Mouse (Mus musculus) embryonic facial prominence, embryonic 10.5 days (tissue): ENCODE measurements around the gene Tbc1d9b. TPM values are rescaled to one million over a fixed set of nuclear protein-coding genes. Genes with fewer than 3 reads are reported as not detected.
A peak's percentile ranks its signal among the peaks of the same experiment; 100 is the strongest.

Experiments
- DNase-seq: peaks from one replicate; pipeline ENCODE4 v3.0.0-alpha.2; 2017; ENCODE audit warnings: low spot score
- H3K27ac ChIP-seq: fragments of 300-500 bp; sonication (generic); replicated peaks from 2 replicates; pipeline ENCODE4 v1.5.1; 2016; ENCODE audit warnings: mild to moderate bottlenecking
- H3K27me3 ChIP-seq: fragments of 300-500 bp; sonication (generic); replicated peaks from 2 replicates; pipeline ENCODE4 v1.6.1; 2016; ENCODE audit warnings: low read depth, mild to moderate bottlenecking; ENCODE audit not compliant: poor library complexity, severe bottlenecking
- H3K36me3 ChIP-seq: fragments of 300-500 bp; sonication (generic); replicated peaks from 2 replicates; pipeline ENCODE4 v1.6.1; 2016; ENCODE audit warnings: mild to moderate bottlenecking, moderate library complexity
- H3K4me1 ChIP-seq: fragments of 300-500 bp; sonication (generic); 2 replicates; pipeline ENCODE4 v1.6.1; 2016
- H3K4me3 ChIP-seq: fragments of 300-500 bp; sonication (generic); 2 replicates; pipeline ENCODE4 v1.5.1; 2016; ENCODE audit warnings: mild to moderate bottlenecking, moderate library complexity
- H3K9me3 ChIP-seq: fragments of 300-500 bp; sonication (generic); 2 replicates; pipeline ENCODE4 v1.6.1; 2016; ENCODE audit warnings: mild to moderate bottlenecking
- WGBS: fragments of 180-500 bp; shearing (Covaris S2); methylation state at CpG from one replicate; pipeline ENCODE4 v1.1.7; 2016; 5-methylcytosine and 5-hydroxymethylcytosine counted together
- polyA plus RNA-seq: library from polyadenylated mRNA; unstranded; fragments of >200 nt; fragmentation: Nextera tagmentation; extraction: Ambion mirVana; gene quantifications from 2 replicates; pipeline ENCODE4 v1.2.1, GENCODE M21; 2016

Gene Tbc1d9b
- polyA plus RNA-seq, 1 experiment from 2014 or later, result 36.9 TPM

- Histone ChIP-seq H3K36me3 (peaks cover 35% of the 10 kb centered on the region), H3K4me3 (no peak overlapping the region), H3K4me1 (no peaks in the 10 kb centered on the region), H3K9me3 (no peaks in the 10 kb centered on the region), H3K27ac (no peak overlapping the region), H3K27me3 (no peaks in the 10 kb centered on the region)
- no peak for DNase-seq
- WGBS, result 93% methylated on average over 5 of the region's 5 CpGs
These were observed 26.0 kb upstream of the Tbc1d9b start for GRCm38 (mm10) chr11:50105237-50105636.

GRCm38 (mm10) chr11:50106024-50106423 lies 25.2 kb upstream of the Tbc1d9b start:
- Histone ChIP-seq H3K4me3 (no peak overlapping the region), H3K9me3 (no peaks in the 10 kb centered on the region), H3K27me3 (no peaks in the 10 kb centered on the region), H3K36me3 (peaks cover 31% of the 10 kb centered on the region), H3K4me1 (no peaks in the 10 kb centered on the region), H3K27ac (no peak overlapping the region)
- 85% methylated on average over 7 of the region's 7 CpGs for WGBS
- no peak for DNase-seq

GRCm38 (mm10) chr11:50108823-50109244 lies 22.4 kb upstream of the Tbc1d9b start:
- H3K4me3 ChIP-seq, result no peak overlapping the region
- DNase-seq, result no peak
- H3K27me3 ChIP-seq, result no peaks in the 10 kb centered on the region
- no peaks in the 10 kb centered on the region for H3K4me1 ChIP-seq
- H3K36me3 ChIP-seq, result peaks cover 22% of the 10 kb centered on the region
- 81% methylated on average over 8 of the region's 8 CpGs for WGBS
- H3K9me3 ChIP-seq, result no peaks in the 10 kb centered on the region
- H3K27ac ChIP-seq, result no peak overlapping the region

- peaks cover 8% of the 10 kb centered on the region for H3K36me3 ChIP-seq
- WGBS, result 18% methylated on average over 5 of the region's 5 CpGs
- no peaks in the 10 kb centered on the region for H3K4me1 ChIP-seq
- DNase-seq, result peak; percentile 81
- H3K27me3 ChIP-seq, result no peaks in the 10 kb centered on the region
- no peak overlapping the region for H3K27ac ChIP-seq
- no peaks in the 10 kb centered on the region for H3K9me3 ChIP-seq
- H3K4me3 ChIP-seq, result no peak overlapping the region
These were observed 16.9 kb upstream of the Tbc1d9b start for GRCm38 (mm10) chr11:50114329-50114728.

GRCm38 (mm10) chr11:50122631-50123081 lies 8.5 kb upstream of the Tbc1d9b start:
- H3K27ac ChIP-seq, result no peak overlapping the region
- H3K9me3 ChIP-seq, result no peaks in the 10 kb centered on the region
- no peak for DNase-seq
- peaks cover 23% of the 10 kb centered on the region for H3K36me3 ChIP-seq
- 90% methylated on average over 8 of the region's 8 CpGs for WGBS
- peaks cover under 1% of the 10 kb centered on the region; the same call in 1 of the 2 replicates for H3K4me1 ChIP-seq
- no peaks in the 10 kb centered on the region for H3K27me3 ChIP-seq
- H3K4me3 ChIP-seq, result no peak overlapping the region

- Histone ChIP-seq H3K27ac (no peak overlapping the region), H3K4me3 (peak overlapping the region; percentile 41), H3K36me3 (0 out of 2 replicates have a peak, but pooled peaks cover 4% of the 10 kb centered on the region)
These were observed 3.4 kb upstream of the Tbc1d9b start for GRCm38 (mm10) chr11:50127781-50128180.

GRCm38 (mm10) chr11:50131801-50132201 lies 605 bp downstream of the Tbc1d9b start:
- H3K27ac ChIP-seq, result peak overlapping the region; percentile 98
- H3K4me1 ChIP-seq, result peaks cover 24% of the 10 kb centered on the region
- H3K4me3 ChIP-seq, result peak overlapping the region; percentile 94
- H3K27me3 ChIP-seq, result no peaks in the 10 kb centered on the region
- WGBS, result 34% methylated on average over 10 of the region's 10 CpGs
- H3K36me3 ChIP-seq, result peaks cover 22% of the 10 kb centered on the region
- no peaks in the 10 kb centered on the region for H3K9me3 ChIP-seq
- DNase-seq, result peak; percentile 28

More at GRCm38 (mm10) chr11:50127781-50128180, 3.4 kb upstream of the Tbc1d9b start:
- WGBS, result 6% methylated on average over 10 of the region's 10 CpGs
- DNase-seq, result peak; percentile 31
- no peaks in the 10 kb centered on the region for H3K9me3 ChIP-seq
- peaks cover 24% of the 10 kb centered on the region for H3K4me1 ChIP-seq
- no peaks in the 10 kb centered on the region for H3K27me3 ChIP-seq

GRCm38 (mm10) chr11:50132265-50132664 lies 1.1 kb downstream of the Tbc1d9b start:
- Histone ChIP-seq H3K27ac (no peak overlapping the region; the same call in 1 of the 2 replicates), H3K36me3 (peaks cover 26% of the 10 kb centered on the region), H3K27me3 (no peaks in the 10 kb centered on the region), H3K4me1 (peaks cover 24% of the 10 kb centered on the region), H3K9me3 (no peaks in the 10 kb centered on the region), H3K4me3 (peak overlapping the region; percentile 94)
- WGBS, result 90% methylated on average over 6 of the region's 6 CpGs
- no peak for DNase-seq

- DNase-seq, result no peak
- Histone ChIP-seq H3K27ac (no peak overlapping the region), H3K27me3 (no peaks in the 10 kb centered on the region), H3K4me1 (peaks cover 20% of the 10 kb centered on the region), H3K4me3 (no peak overlapping the region), H3K9me3 (no peaks in the 10 kb centered on the region), H3K36me3 (peaks cover 46% of the 10 kb centered on the region)
- 84% methylated on average over 10 of the region's 10 CpGs for WGBS
These were observed 3.1 kb downstream of the Tbc1d9b start for GRCm38 (mm10) chr11:50134136-50134859.

- H3K4me1 ChIP-seq, result no peaks in the 10 kb centered on the region
- no peaks in the 10 kb centered on the region for H3K27me3 ChIP-seq
- 77% methylated on average over 10 of the region's 10 CpGs for WGBS
- no peak overlapping the region for H3K27ac ChIP-seq
- DNase-seq, result no peak
- H3K4me3 ChIP-seq, result no peak overlapping the region
- peaks cover 82% of the 10 kb centered on the region for H3K36me3 ChIP-seq
- no peaks in the 10 kb centered on the region for H3K9me3 ChIP-seq
These were observed 7.1 kb downstream of the Tbc1d9b start for GRCm38 (mm10) chr11:50138206-50138822.

GRCm38 (mm10) chr11:50139571-50139970 lies 8.4 kb downstream of the Tbc1d9b start:
- Histone ChIP-seq H3K4me1 (no peaks in the 10 kb centered on the region), H3K27ac (no peak overlapping the region; the same call in 1 of the 2 replicates), H3K4me3 (no peak overlapping the region), H3K27me3 (no peaks in the 10 kb centered on the region), H3K36me3 (peaks cover 91% of the 10 kb centered on the region), H3K9me3 (no peaks in the 10 kb centered on the region)
- WGBS, result 75% methylated on average over 7 of the region's 7 CpGs
- no peak for DNase-seq

GRCm38 (mm10) chr11:50145529-50145928 lies 14.3 kb downstream of the Tbc1d9b start:
- Histone ChIP-seq H3K27ac (no peak overlapping the region), H3K27me3 (no peaks in the 10 kb centered on the region), H3K36me3 (peaks cover 97% of the 10 kb centered on the region), H3K4me1 (no peaks in the 10 kb centered on the region), H3K4me3 (no peak overlapping the region), H3K9me3 (no peaks in the 10 kb centered on the region; the same call in 1 of the 2 replicates)
- 91% methylated on average over 3 of the region's 3 CpGs for WGBS
- no peak for DNase-seq

- no peaks in the 10 kb centered on the region for H3K4me1 ChIP-seq
- no peak for DNase-seq
- no peaks in the 10 kb centered on the region; the same call in 1 of the 2 replicates for H3K9me3 ChIP-seq
- no peak overlapping the region for H3K27ac ChIP-seq
- no peak overlapping the region for H3K4me3 ChIP-seq
- 96% methylated on average over 13 of the region's 13 CpGs for WGBS
- H3K27me3 ChIP-seq, result no peaks in the 10 kb centered on the region
- H3K36me3 ChIP-seq, result peaks cover 97% of the 10 kb centered on the region
These were observed 14.9 kb downstream of the Tbc1d9b start for GRCm38 (mm10) chr11:50146121-50146520.
